Mouse (Mus musculus): ENCODE data around the gene Hacl1.
"Not testable (repeated sequence)": the region's sequence is repeated elsewhere in the genome, so short reads cannot be mapped to it uniquely, and the experiment has no call there.

The Hacl1 gene

DNA sequence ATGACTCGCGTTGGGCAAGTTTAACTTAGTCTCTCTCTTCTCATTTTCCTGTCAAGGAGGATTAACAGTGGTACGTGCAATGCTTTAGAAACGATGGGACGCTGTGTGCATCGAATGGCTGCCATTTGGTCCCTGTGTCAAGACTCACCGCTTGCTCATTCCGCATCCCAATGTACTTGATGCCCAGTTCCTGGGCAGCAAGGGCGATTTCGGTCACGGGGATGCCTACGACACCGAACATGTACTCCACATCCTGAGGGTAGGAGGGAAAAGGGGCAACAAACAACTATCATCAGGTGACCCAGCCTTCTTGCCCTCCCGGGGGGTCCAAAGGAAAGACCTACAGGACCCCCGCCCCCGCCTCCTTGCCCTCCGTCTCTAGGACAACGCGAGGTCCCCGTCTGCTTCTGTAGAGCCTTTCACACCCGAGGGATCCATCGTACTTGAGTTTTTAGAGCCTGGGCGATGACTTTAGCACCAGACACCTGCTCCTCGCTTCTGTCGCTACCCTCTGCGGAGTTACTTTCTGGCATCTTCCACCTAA is 668 bp downstream of the Hacl1 start, which contains the start of gene Gm49387:
TSS of gene Gm49387 (minus strand) at position 533 of the 544 bp plus-strand sequence.
- DNase-seq (ENCODE audit: low spot score): no peak

GRCm38 (mm10) chr14:31630677-31631076 is 10.4 kb downstream of the Hacl1 start:
- DNase-seq (ENCODE audit: low spot score): no peak

- DNase-seq (ENCODE audit: low spot score): no peak
Observed at GRCm38 (mm10) chr14:31622748-31623147, 18.3 kb downstream of the Hacl1 start.

- DNase-seq (ENCODE audit: low spot score): no peak
Observed at GRCm38 (mm10) chr14:31620591-31621223, 20.4 kb downstream of the Hacl1 start.

- no peak for DNase-seq (ENCODE audit: low spot score)
Observed at GRCm38 (mm10) chr14:31617997-31618396, 23.1 kb downstream of the Hacl1 start.

- no peak for DNase-seq (ENCODE audit: low spot score)
Observed at GRCm38 (mm10) chr14:31617204-31617603, 23.9 kb downstream of the Hacl1 start.

- no peak for DNase-seq (ENCODE audit: low spot score)
Observed at GRCm38 (mm10) chr14:31613671-31614070, 27.4 kb downstream of the Hacl1 start.

DNA sequence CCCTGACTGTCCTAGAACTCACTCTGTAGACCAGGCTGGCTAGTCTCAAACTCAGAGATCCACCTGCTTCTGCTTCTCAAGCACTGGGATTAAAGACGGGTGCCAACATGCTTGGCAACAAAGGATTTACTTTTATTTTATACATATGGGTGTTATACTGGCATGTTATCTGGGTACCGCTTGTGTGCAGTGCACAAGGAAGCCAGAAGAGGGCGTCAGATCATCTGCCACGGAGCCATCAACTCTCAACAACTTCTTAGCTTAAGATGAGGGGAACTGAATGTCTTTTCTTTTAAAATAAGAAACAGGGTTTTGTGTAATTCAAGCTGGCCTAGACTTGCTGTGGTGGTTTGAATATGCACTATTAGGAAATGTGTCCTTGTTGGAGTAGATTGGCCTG is 29.1 kb downstream of the Hacl1 start:
- no peak for DNase-seq (ENCODE audit: low spot score)

DNA sequence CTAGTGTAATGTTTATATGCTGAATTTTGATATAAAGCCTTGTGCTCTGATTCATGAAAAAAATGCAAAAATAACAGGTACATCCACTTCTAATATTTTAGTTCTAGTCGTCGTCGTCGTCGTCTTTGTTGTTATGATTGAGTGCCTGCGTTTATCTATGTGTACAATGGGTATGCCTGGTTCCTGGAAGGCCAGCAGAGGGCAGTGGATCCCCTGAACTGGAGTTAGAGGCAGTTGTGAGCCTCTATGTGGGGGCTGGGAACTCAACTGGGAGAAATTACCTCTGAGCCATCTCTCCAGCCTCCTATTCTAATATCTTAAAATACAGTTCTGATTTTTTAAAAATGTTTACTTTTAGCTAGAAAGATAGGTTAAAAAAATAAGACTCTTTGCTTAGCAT is 35.6 kb downstream of the Hacl1 start:
- no peak for DNase-seq (ENCODE audit: low spot score)

DNA sequence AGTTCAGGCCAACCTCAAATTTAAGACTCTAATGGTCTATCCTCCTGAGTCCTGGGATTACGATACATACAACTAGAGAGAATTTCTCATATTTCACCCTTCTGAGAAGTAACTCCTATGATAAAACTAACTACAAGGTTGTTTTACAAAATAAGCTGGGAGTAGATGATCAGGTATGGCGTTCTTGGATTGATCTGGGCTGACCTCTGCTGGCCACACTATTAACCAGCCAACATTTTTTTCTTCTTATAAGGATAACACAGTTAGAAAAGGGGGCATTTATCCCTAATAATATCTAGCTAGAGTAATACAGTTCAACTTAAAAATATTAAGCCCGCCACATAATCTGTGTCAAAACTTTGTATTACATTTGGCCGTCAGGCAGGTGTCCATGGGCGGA is 36.2 kb downstream of the Hacl1 start:
- no peak for DNase-seq (ENCODE audit: low spot score)

DNA sequence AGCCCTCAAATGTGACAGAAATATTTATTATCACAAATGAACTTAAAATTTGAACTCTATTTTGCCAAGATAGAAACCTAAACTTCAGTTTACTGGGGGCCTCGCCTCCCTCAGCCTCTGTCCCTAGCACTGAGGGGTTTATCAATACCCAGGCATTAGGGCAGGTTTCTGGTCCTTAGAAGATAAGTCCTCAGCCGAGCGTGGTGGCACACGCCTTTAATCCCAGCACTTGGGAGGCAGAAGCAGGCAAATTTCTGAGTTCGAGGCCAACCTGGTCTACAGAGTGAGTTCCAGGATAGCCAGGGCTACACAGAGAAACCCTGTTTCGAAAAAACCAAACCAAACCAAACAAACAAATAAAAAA is 38.5 kb downstream of the Hacl1 start:
- not testable (repeated sequence) for DNase-seq (ENCODE audit: low spot score)

DNA sequence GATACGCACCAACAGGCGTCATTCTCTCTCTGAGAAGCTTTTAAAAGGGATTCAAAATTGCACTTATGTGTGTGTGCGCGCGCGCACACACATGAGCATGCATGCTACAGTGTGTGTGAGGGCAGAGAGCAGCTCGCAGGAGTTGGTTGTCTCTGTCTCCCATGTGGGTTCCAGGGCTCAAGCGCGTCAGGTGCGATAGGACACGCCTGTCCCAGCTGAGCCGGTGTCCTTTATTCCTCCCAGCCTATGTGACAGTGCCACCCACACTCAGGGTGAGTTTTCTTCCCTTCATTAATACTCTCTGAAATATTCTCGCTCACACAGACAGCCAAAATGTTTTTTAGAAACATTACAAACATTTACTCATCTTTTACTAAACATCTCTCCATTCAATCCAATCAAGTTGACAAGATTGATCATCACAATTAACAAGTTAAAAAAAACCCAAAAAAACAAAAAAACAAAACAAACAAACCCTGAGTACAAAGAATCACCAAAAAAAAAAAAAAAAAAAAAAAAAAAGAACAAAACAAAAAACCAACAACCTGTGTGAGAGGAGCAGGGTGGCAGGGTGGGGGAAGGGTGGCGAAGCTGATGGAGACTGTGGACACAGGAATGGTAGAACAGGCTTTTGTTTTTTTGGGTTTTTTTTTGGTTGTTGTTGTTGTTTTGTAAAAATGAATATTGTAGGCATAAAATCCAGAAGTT is 39.0 kb downstream of the Hacl1 start:
- DNase-seq (ENCODE audit: low spot score): no peak

- DNase-seq (ENCODE audit: low spot score): no peak
Observed at GRCm38 (mm10) chr14:31597446-31597845, 43.6 kb downstream of the Hacl1 start.

DNA sequence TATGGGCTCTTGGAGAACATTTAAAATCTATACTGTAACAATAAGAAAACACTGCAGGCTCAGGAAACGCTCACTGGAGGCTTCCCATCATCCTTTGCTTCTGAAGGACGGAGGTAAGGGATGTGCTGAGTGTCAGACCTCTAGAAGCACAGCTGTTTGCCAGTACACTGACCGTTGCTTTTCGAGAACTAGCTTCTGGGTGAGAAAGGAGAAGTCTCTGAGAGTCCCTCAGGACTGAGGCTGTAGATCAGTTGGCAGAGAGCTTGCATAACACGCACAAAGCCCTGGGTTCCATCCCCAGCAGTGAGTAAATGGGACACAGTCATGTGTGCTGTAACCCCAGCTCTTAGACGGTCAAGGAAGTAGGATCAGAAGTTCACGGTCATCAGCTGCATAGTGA is 44.7 kb downstream of the Hacl1 start:
- no peak for DNase-seq (ENCODE audit: low spot score)

- no peak for DNase-seq (ENCODE audit: low spot score)
Observed at GRCm38 (mm10) chr14:31594693-31595092, 46.4 kb downstream of the Hacl1 start.

DNA sequence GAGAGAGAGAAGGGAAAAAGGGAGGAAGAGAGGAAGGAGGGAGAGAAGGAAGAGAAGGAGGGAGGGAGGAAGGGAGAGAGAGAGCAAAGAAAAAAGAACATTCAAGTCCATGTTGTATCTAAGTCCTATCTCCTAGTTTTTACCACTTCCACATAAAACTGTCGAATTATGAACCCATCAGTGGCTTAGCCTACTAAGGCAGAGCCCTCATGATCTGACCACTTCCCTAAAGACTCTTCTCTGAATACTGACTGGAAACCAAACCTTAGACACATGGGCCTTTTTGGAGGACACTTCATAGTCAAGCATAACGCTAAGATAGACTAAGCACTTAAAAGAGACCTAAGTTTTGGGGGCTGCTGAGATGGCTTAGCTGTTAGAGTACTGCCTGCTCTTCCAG is 48.0 kb downstream of the Hacl1 start:
- no peak for DNase-seq (ENCODE audit: low spot score)

DNA sequence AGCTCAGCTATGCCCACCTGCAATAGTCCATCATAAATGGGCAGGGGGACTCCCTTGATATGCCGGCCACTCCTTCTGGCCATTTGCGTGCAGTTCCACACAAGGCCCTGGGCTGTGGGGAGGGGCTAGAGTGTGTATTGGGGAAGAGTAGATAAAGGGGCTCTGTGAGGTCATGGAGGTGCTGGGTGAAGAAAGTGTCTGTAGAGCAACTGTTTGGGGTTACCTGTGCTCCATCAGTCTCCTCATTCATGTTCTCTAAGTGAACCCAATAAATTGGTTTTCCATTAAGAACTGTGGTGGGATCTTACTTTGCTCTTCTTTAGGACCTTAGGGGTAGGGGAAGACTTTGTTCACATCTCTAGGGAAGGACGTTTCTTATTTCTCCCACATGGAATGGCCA is 49.8 kb downstream of the Hacl1 start, which contains the start of gene Colq:
TSS of gene Colq (minus strand) at position 101 of the 400 bp plus-strand sequence.
- DNase-seq (ENCODE audit: low spot score): no peak

- DNase-seq (ENCODE audit: low spot score): no peak
Observed at GRCm38 (mm10) chr14:31586451-31586850, 54.6 kb downstream of the Hacl1 start.

DNA sequence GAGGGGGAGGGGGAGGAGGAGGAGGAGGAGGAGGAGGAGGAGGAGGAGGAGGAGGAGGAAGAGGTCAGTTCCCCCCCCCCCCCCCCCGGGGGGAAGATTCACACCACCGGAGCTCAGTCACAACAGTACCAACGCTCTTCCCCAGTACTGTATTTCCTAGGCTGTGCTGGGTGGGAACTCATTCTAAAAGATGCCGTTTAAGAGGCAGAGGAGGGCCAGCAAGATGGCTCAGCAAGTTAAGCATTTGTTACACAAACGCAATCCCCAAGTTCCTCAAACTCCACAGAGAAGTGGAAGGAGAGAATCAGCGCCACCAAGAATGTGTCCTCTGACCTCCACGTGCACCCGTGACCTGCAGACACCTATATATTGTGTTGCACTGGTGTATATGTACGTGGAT is 58.0 kb downstream of the Hacl1 start:
- DNase-seq (ENCODE audit: low spot score): no peak

GRCm38 (mm10) chr14:31577966-31578735 is 62.9 kb downstream of the Hacl1 start:
- DNase-seq (ENCODE audit: low spot score): no peak

- DNase-seq (ENCODE audit: low spot score): no peak
Observed at GRCm38 (mm10) chr14:31576846-31577697, 64.0 kb downstream of the Hacl1 start.

DNA sequence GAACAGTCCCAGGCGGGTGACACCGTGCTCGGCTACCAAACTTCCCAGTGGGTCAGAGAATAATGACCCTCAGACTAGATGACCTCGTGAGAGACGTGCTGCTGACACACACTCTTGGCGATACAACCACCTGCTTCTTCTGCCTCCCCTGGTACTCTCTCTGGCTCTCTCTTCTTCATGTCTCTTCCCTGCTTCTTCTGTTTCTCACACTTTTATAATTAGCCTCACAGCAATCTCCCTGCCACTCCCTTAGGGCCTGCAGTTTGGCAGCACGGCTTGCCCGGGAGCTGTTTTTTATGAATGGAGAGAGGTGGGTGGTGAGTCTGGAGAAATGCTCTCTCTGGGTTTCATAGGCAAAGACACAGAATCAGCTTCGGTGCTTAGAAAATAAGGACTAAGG is 65.2 kb downstream of the Hacl1 start:
- no peak for DNase-seq (ENCODE audit: low spot score)
